Mouse (Mus musculus) ES-E14 (cell line): ENCODE measurements at regions not wholly inside any gene's neighbourhood (a gene's known extent, or its start where the extent isn't known, plus 50 kb on each side); places are given as distances from the start of the nearest gene placed in this dataset.
"Not testable (repeated sequence)": the region's sequence is repeated elsewhere in the genome, so short reads cannot be mapped to it uniquely, and the experiment has no call there.

Experiments
- DNase-seq: peaks from one replicate; pipeline ENCODE4 v3.0.0-alpha.2; 2013; ENCODE audit warnings: low read depth, low spot score
- H3K27ac ChIP-seq: 2 replicates; pipeline ENCODE4 v1.5.1; 2012; ENCODE audit warnings: low read depth, mild to moderate bottlenecking, low read length, moderate library complexity, mixed read lengths; ENCODE audit not compliant: poor library complexity, insufficient read depth, severe bottlenecking
- H3K36me3 ChIP-seq: 2 replicates; pipeline ENCODE4 v1.6.1; 2012; ENCODE audit warnings: mild to moderate bottlenecking, low read length, moderate library complexity, mixed read lengths; ENCODE audit not compliant: control insufficient read depth, poor library complexity, insufficient read depth, severe bottlenecking
- H3K4me1 ChIP-seq, 2 experiments: fragments of 150-350 bp in 1 of 2; sonication (generic) in 1 of 2; 2 replicates each; pipeline ENCODE4 v1.6.1; 2012; ENCODE audit warnings: low read length in 2 of 2, mild to moderate bottlenecking in 1 of 2, mixed read lengths in 1 of 2; ENCODE audit not compliant: control insufficient read depth in 2 of 2, insufficient read depth in 2 of 2, poor library complexity in 1 of 2
- H3K4me3 ChIP-seq, 2 experiments: fragments of 150-350 bp in 1 of 2; sonication (generic) in 1 of 2; 2 replicates each; pipeline ENCODE4 v1.5.1; 2012; ENCODE audit warnings: low read length in 2 of 2, low read depth in 1 of 2, mild to moderate bottlenecking in 1 of 2, mixed read lengths in 1 of 2; ENCODE audit not compliant: insufficient read depth in 1 of 2, poor library complexity in 1 of 2, severe bottlenecking in 1 of 2
- H3K9ac ChIP-seq: 2 replicates; pipeline ENCODE4 v1.6.1; 2012; ENCODE audit warnings: low read depth, mild to moderate bottlenecking, low read length, mixed read lengths; ENCODE audit not compliant: poor library complexity, insufficient read depth, severe bottlenecking
- H3K9me3 ChIP-seq: fragments of 150-350 bp; sonication (generic); 2 replicates; pipeline ENCODE4 v1.6.1; 2012; ENCODE audit warnings: low read depth, mild to moderate bottlenecking, low read length; ENCODE audit not compliant: control insufficient read depth, insufficient read depth
- CHD2 ChIP-seq: IDR thresholded peaks from 2 replicates; pipeline ENCODE4 v1.6.1; 2014; ENCODE audit warnings: mild to moderate bottlenecking, low read depth, low read length, inconsistent platforms
- HCFC1 ChIP-seq: IDR thresholded peaks from 2 replicates; pipeline ENCODE4 v1.6.1; 2012; ENCODE audit warnings: low read length, inconsistent platforms, borderline replicate concordance; ENCODE audit not compliant: insufficient read depth
- MAFK ChIP-seq: IDR thresholded peaks from 2 replicates; pipeline ENCODE4 v1.6.1; 2014; ENCODE audit warnings: mild to moderate bottlenecking, low read depth, low read length, inconsistent platforms; ENCODE audit not compliant: insufficient read depth
- ZC3H11A ChIP-seq: IDR thresholded peaks from 2 replicates; pipeline ENCODE4 v1.6.1; 2012; ENCODE audit warnings: low read depth, mild to moderate bottlenecking, inconsistent platforms, low read length, borderline replicate concordance
- ZNF384 ChIP-seq: IDR thresholded peaks from 2 replicates; pipeline ENCODE4 v1.6.1; 2012; ENCODE audit warnings: low read depth, low read length, inconsistent platforms
- in situ Hi-C, 2 experiments: fragments of 600-800 bp; cut with MboI; formaldehyde crosslinking; loops; one replicate each; pipeline ENCODE4 v1.15.1; 2025; ENCODE audit warnings: low sequenced_read_pairs in 2 of 2, inconsistent platforms in 1 of 2; ENCODE audit not compliant: unreplicated experiment in 2 of 2

DNA sequence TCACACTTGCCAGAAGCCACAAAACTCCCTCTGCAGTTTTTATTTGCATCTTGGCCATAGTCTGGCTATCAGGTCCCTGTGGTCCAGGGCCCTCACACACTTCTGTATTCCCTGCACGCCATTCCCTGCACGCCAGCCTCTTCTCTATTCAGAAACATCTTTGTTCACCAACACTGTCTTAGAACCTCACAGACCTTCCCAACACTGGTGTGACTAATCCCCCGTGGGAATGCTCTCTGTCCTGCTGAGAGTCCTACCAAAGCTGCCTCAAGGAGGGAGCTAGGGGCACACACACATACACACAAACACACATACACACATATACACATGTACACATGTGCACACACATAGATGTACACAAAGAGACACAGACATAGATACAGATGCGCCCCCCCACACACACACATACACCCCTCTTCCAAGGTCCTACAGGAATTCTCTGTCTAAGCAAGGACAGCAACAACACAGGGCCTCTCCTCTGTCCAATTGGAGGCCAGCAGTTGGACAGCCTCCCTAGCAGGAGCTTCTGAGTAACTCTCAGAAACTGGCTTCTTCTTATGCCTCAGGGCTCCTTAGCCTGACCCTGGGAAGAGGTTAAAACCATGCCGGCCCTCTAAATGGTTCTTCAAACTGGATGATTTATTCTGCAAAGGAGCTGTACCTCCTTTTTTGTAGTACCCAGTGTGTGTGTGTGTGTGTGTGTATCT lies 179.0 kb upstream of the Afdn start:
- Histone ChIP-seq H3K4me3 (no peak overlapping the region), H3K36me3 (no peaks in the 10 kb centered on the region), H3K27ac (no peak overlapping the region), H3K4me1 (no peaks in the 10 kb centered on the region), H3K9me3 (0 out of 2 replicates have a peak, but pooled peaks cover 1% of the 10 kb centered on the region), H3K9ac (no peak overlapping the region)
- TF ChIP-seq CHD2 (no peak), ZC3H11A (no peak), HCFC1 (no peak), ZNF384 (no peak), MAFK (no peak)
- in situ Hi-C loops = no loop called here
- DNase-seq = no peak

DNA sequence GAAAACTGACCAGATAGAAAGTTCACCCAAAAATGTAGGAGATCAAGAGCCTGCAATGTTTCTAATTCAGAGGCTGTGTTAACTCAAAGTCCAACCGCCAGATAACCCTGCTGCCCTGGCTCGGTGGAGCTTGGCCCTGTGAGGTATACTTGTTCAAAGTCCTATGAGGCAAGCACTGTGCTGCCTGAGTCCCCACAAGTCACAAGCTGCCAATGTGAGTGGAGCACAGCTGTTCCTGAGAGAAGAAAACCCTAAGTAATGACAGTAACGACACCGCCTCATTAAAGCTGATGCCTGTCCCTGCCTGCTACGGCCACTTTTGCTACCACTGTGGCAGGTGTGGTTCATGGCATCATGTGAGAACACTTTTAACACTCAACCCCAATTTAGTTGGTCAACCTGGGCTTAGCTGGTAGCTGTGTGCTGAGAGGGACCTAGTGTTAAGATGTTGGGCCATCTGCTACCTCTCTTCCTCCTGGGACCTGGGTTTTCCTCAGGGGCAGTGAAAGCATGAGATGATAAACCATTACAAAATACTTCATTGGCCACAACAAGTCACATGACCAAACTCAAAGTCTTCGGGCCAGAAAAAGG lies 178.2 kb upstream of the Afdn start:
- H3K27ac ChIP-seq = no peak overlapping the region
- TF ChIP-seq ZC3H11A (no peak), HCFC1 (no peak), ZNF384 (no peak), CHD2 (no peak), MAFK (no peak)
- H3K9ac ChIP-seq = no peak overlapping the region
- no peaks in the 10 kb centered on the region for H3K36me3 ChIP-seq
- in situ Hi-C loops = no loop called here
- no peaks in the 10 kb centered on the region for H3K4me1 ChIP-seq
- no peak overlapping the region for H3K4me3 ChIP-seq
- no peak for DNase-seq
- no peaks in the 10 kb centered on the region for H3K9me3 ChIP-seq

DNA sequence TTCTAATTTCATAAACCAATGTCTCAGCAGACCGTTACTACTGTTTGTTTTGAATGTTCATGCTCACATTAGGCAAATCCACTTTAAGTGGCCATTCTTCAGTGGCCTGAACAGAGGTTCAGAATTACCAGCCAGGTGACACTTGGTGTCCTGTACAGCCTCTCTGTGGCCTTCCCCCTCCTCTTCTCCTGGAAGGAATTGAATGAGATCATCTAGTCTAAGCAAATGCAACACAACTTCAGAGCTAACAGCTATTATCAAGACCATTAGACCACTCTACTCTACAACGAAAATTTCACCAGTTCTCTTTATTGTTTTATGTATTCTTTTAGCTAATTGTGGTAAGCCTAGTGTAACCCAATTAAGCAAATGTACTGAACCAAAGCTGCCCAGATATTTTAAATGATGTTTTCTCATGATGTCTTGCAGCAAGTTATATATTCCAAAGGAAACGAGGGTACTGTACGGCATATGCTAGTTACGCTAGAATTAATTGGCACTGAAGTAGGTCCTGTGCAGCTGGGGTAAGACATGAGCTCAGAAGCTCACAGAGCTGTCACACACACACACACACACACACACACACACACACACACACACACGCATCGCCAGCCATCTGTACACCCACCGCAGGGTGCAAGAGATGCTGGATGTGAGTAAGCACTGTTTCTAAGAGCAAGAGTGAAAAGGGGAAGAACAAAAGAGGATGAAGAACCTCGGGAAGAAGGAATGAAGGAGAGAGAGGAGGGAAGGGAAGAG lies 176.7 kb upstream of the Afdn start:
- no peak for DNase-seq
- H3K27ac ChIP-seq = no peak overlapping the region
- H3K36me3 ChIP-seq = no peaks in the 10 kb centered on the region
- TF ChIP-seq HCFC1 (no peak), ZC3H11A (no peak), MAFK (no peak), ZNF384 (no peak), CHD2 (no peak)
- no peaks in the 10 kb centered on the region for H3K9me3 ChIP-seq
- H3K4me3 ChIP-seq = no peak overlapping the region
- in situ Hi-C loops = no loop called here
- H3K9ac ChIP-seq = no peak overlapping the region
- no peaks in the 10 kb centered on the region for H3K4me1 ChIP-seq

- Histone ChIP-seq H3K4me3 (no peak overlapping the region), H3K4me1 (no peaks in the 10 kb centered on the region), H3K9me3 (no peaks in the 10 kb centered on the region), H3K27ac (no peak overlapping the region), H3K36me3 (no peaks in the 10 kb centered on the region), H3K9ac (no peak overlapping the region)
- in situ Hi-C loops = no loop called here
- DNase-seq = no peak
- TF ChIP-seq HCFC1 (no peak), ZC3H11A (no peak), MAFK (no peak), ZNF384 (no peak), CHD2 (no peak)
Observed at GRCm38 (mm10) chr17:13584394-13584793, 175.9 kb upstream of the Afdn start.

GRCm38 (mm10) chr17:13590240-13590837 lies 170.0 kb upstream of the Afdn start:
- H3K27ac ChIP-seq, DNase-seq, H3K36me3 ChIP-seq, H3K4me1 ChIP-seq, in situ Hi-C loops, H3K9me3 ChIP-seq, H3K4me3 ChIP-seq, H3K9ac ChIP-seq: not testable (repeated sequence)
